14 mouse cellular contexts compared by ENCODE assay signal in the genomic region with DNA sequence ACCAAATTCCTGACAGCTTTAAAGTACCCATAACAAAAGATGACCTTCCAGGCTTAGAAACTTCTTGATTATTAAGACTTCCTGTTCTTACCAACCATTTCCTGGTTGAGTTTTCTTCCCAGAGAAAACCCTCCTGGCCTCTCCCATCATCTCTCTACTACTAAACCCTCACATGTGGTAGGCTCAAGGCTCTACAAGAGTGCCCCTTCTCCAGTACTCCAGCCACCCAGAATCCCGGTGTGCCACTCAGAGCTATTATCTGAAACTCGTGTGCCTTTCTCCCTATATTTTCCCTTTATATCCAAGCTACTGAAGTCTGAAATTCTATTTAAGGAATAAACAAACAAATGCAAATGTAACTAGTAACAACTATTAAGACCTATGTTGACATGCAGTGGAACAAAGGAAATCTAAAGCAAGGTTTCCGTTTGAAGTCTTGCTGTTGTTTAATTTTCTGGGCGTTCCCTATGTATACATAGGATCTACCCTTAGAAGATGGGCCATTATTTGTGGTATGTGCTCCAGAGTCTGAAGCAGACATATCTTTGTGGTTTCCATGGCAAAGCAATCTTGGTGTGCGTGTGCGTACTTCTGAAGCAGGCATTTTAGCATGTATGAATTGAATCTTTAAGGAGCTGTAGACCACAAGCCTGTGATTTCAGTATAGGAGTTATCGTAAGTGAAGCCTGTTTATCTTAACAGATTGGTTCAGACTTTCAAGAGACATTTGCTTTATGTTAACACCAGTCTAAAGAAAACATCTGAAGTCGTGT.
A peak's percentile ranks its signal among the peaks of the same experiment; 100 is the strongest.
DNase-seq lines count a peak whose midpoint lies in the region; ATAC-seq and TF ChIP-seq lines count a peak whose summit lies in the region.
"Had no signal": no experiment of that assay in that cellular context is flagged by ENCODE, and none has a peak within 500 bp of the region (broad histone marks: within the 10 kb centered on the region; RNA-seq: fewer than 3 reads in every experiment).

No protein-coding gene starts in this region.

- TF ChIP-seq POLR2A in kidney, adult 2 months (IDR thresholded peaks at IDR 0.05; ENCODE audit: low read depth, low read length) = no peak

- no peaks in the 10 kb centered on the region for H3K27me3 ChIP-seq in kidney, embryonic 15.5 days
- H3K27me3 ChIP-seq in kidney, adult 2 months (replicated peaks; ENCODE audit: control insufficient read depth, insufficient read depth, low read length) = no peaks in the 10 kb centered on the region
- H3K27me3 ChIP-seq in lung, postnatal 0 days (replicated peaks; ENCODE audit: insufficient read depth, low read length) = no peaks in the 10 kb centered on the region
- no peaks in the 10 kb centered on the region for H3K27me3 ChIP-seq in embryonic facial prominence, embryonic 15.5 days
- no peaks in the 10 kb centered on the region for H3K27me3 ChIP-seq in stomach, embryonic 15.5 days (replicated peaks)

- H3K9ac ChIP-seq in kidney, embryonic 15.5 days = no peak overlapping the region
- H3K9ac ChIP-seq in lung, postnatal 0 days (replicated peaks; ENCODE audit: low read depth) = no peak overlapping the region
- H3K9ac ChIP-seq in embryonic facial prominence, embryonic 15.5 days = no peak overlapping the region
- H3K9ac ChIP-seq in stomach, embryonic 15.5 days = no peak overlapping the region

- H3K4me3 ChIP-seq in kidney, embryonic 15.5 days (replicated peaks) = no peak overlapping the region
- no peak overlapping the region for H3K4me3 ChIP-seq in kidney, adult 2 months (ENCODE audit: insufficient read depth, low read depth, low read length)
- no peak overlapping the region for H3K4me3 ChIP-seq in lung, postnatal 0 days (ENCODE audit: low read depth, low read length)
- H3K4me3 ChIP-seq in embryonic facial prominence, embryonic 15.5 days (replicated peaks) = no peak overlapping the region
- no peak overlapping the region; the same call in 1 of the 2 replicates for H3K4me3 ChIP-seq in stomach, embryonic 15.5 days (replicated peaks)

- TF ChIP-seq EP300 in lung, postnatal 0 days (IDR thresholded peaks at IDR 0.05) = peak; percentile 39

- no peak for ATAC-seq in kidney, embryonic 15.5 days (replicated peaks; ENCODE audit: low FRiP score)
- peak; percentile 70 for ATAC-seq in lung, postnatal 0 days
- ATAC-seq in embryonic facial prominence, embryonic 15.5 days (ENCODE audit: insufficient number of reproducible peaks, low FRiP score, low TSS enrichment, low read depth) = no peak
- peak; percentile 43; the same call in 1 of the 2 replicates for ATAC-seq in stomach, embryonic 15.5 days (ENCODE audit: insufficient read depth, low FRiP score, low read depth)
- ATAC-seq in granulocyte monocyte progenitor cell, adult 5-6 weeks (replicated peaks; ENCODE audit: poor library complexity, severe bottlenecking) = no peak

- peaks cover 14% of the 10 kb centered on the region for H3K4me1 ChIP-seq in kidney, embryonic 15.5 days
- 0 out of 2 replicates have a peak, but pooled peaks cover 2% of the 10 kb centered on the region for H3K4me1 ChIP-seq in kidney, adult 2 months (ENCODE audit: control insufficient read depth, insufficient read depth, low read length)
- H3K4me1 ChIP-seq in lung, postnatal 0 days (ENCODE audit: insufficient read depth, low read depth, low read length) = peaks cover 10% of the 10 kb centered on the region; the same call in 1 of the 2 replicates
- peaks cover 8% of the 10 kb centered on the region for H3K4me1 ChIP-seq in embryonic facial prominence, embryonic 15.5 days
- H3K4me1 ChIP-seq in stomach, embryonic 15.5 days = peaks cover 7% of the 10 kb centered on the region; the same call in 1 of the 2 replicates

- H3K9me3 ChIP-seq in kidney, embryonic 15.5 days (replicated peaks) = no peaks in the 10 kb centered on the region
- H3K9me3 ChIP-seq in lung, postnatal 0 days (ENCODE audit: low read length) = no peaks in the 10 kb centered on the region
- H3K9me3 ChIP-seq in embryonic facial prominence, embryonic 15.5 days (replicated peaks) = no peaks in the 10 kb centered on the region
- no peaks in the 10 kb centered on the region for H3K9me3 ChIP-seq in stomach, embryonic 15.5 days

- WGBS in kidney, embryonic 15.5 days = 59% methylated on average over 8 of the region's 8 CpGs
- 81% methylated on average over 8 of the region's 8 CpGs for WGBS in kidney, adult 2 months
- WGBS in lung, postnatal 0 days = 18% methylated on average over 8 of the region's 8 CpGs
- 54% methylated on average over 8 of the region's 8 CpGs for WGBS in embryonic facial prominence, embryonic 15.5 days
- 27% methylated on average over 8 of the region's 8 CpGs for WGBS in stomach, embryonic 15.5 days

- H3K4me2 ChIP-seq in kidney, embryonic 15.5 days = no peak overlapping the region
- H3K4me2 ChIP-seq in lung, postnatal 0 days (replicated peaks; ENCODE audit: low read depth, low read length) = no peak overlapping the region
- no peak overlapping the region for H3K4me2 ChIP-seq in embryonic facial prominence, embryonic 15.5 days (replicated peaks)
- peak overlapping the region; percentile 35 for H3K4me2 ChIP-seq in stomach, embryonic 15.5 days
- H3K4me2 ChIP-seq: midbrain, embryonic 11.5 days had no signal

- DNase-seq in kidney, adult 2 months = no peak
- peak; percentile 33 for DNase-seq in lung, postnatal 0 days (ENCODE audit: low spot score)
- DNase-seq in lung, postnatal 25 days (ENCODE audit: low spot score) = no peak
- no peak for DNase-seq in gastrocnemius, postnatal 25 days
- DNase-seq: adrenal gland, postnatal 10 days; cerebellum, adult 9-11 months; heart, postnatal 4 days; liver; lung, adult 2 months had no signal

- peak overlapping the region; percentile 67 for H3K27ac ChIP-seq in kidney, embryonic 15.5 days
- H3K27ac ChIP-seq in kidney, adult 2 months (ENCODE audit: insufficient read depth, low read depth, low read length) = no peak overlapping the region
- H3K27ac ChIP-seq in lung, postnatal 0 days (ENCODE audit: low read length) = peak overlapping the region; percentile 55
- peak overlapping the region; percentile 68 for H3K27ac ChIP-seq in embryonic facial prominence, embryonic 15.5 days (replicated peaks)
- H3K27ac ChIP-seq in stomach, embryonic 15.5 days = peak overlapping the region; percentile 92

- TF ChIP-seq CTCF in kidney, adult 2 months (conservative IDR thresholded peaks at IDR 0.05; ENCODE audit: insufficient read depth, insufficient read length, low read depth, low read length) = no peak
- no peak for TF ChIP-seq CTCF in lung, postnatal 0 days (IDR thresholded peaks at IDR 0.05)

- H3K36me3 ChIP-seq in kidney, embryonic 15.5 days = no peaks in the 10 kb centered on the region
- H3K36me3 ChIP-seq in kidney, adult 2 months (ENCODE audit: control insufficient read depth, insufficient read depth, low read length) = no peaks in the 10 kb centered on the region
- no peaks in the 10 kb centered on the region for H3K36me3 ChIP-seq in lung, postnatal 0 days (ENCODE audit: insufficient read depth, low read length)
- H3K36me3 ChIP-seq in embryonic facial prominence, embryonic 15.5 days = no peaks in the 10 kb centered on the region
- no peaks in the 10 kb centered on the region for H3K36me3 ChIP-seq in stomach, embryonic 15.5 days

Comparison
In these comparisons a context has a peak if more than half of its experiments do, and no peak if none do; other contexts are left out.
1. ATAC-seq: peak in lung, postnatal 0 days (single experiment) and stomach, embryonic 15.5 days (single experiment); none in kidney, embryonic 15.5 days (single experiment), embryonic facial prominence, embryonic 15.5 days (single experiment) and granulocyte monocyte progenitor cell, adult 5-6 weeks (single experiment).